Mouse (Mus musculus): ENCODE measurements at regions not wholly inside any gene's neighbourhood (a gene's known extent, or its start where the extent isn't known, plus 50 kb on each side); places are given as distances from the start of the nearest gene placed in this dataset.
A peak's percentile ranks its signal among the peaks of the same experiment; 100 is the strongest.

- no peak for DNase-seq (ENCODE audit: low spot score in 2 of 2)
Observed at GRCm38 (mm10) chr2:92804916-92805315, 110.0 kb upstream of the Syt13 start.

GRCm38 (mm10) chr2:92805761-92806160 is 109.1 kb upstream of the Syt13 start:
- DNase-seq (ENCODE audit: low spot score in 2 of 2): no peak

GRCm38 (mm10) chr2:92806481-92807195 is 108.3 kb upstream of the Syt13 start:
- no peak for DNase-seq (ENCODE audit: low spot score in 2 of 2)

GRCm38 (mm10) chr2:92807404-92807803 is 107.5 kb upstream of the Syt13 start:
- DNase-seq (ENCODE audit: low spot score in 2 of 2): no peak

GRCm38 (mm10) chr2:92808121-92808520 is 106.8 kb upstream of the Syt13 start:
- no peak for DNase-seq (ENCODE audit: low spot score in 2 of 2)

- no peak for DNase-seq (ENCODE audit: low spot score in 2 of 2)
Observed at GRCm38 (mm10) chr2:92809226-92809625, 105.7 kb upstream of the Syt13 start.

- DNase-seq (ENCODE audit: low spot score in 2 of 2): no peak
Observed at GRCm38 (mm10) chr2:92809681-92810323, 105.1 kb upstream of the Syt13 start.

- DNase-seq (ENCODE audit: low spot score in 2 of 2): peak in 1 of 2 experiments; percentile 28
Observed at GRCm38 (mm10) chr2:92810956-92811355, 103.9 kb upstream of the Syt13 start.

GRCm38 (mm10) chr2:92813028-92813427 is 101.9 kb upstream of the Syt13 start:
- no peak for DNase-seq (ENCODE audit: low spot score in 2 of 2)

- DNase-seq (ENCODE audit: low spot score in 2 of 2): no peak
Observed at GRCm38 (mm10) chr2:92819586-92819985, 95.3 kb upstream of the Syt13 start.

GRCm38 (mm10) chr2:92824325-92824724 is 90.6 kb upstream of the Syt13 start:
- no peak for DNase-seq (ENCODE audit: low spot score in 2 of 2)

- no peak for DNase-seq (ENCODE audit: low spot score in 2 of 2)
Observed at GRCm38 (mm10) chr2:92825395-92825794, 89.5 kb upstream of the Syt13 start.

GRCm38 (mm10) chr2:92830134-92830533 is 84.8 kb upstream of the Syt13 start:
- no peak for DNase-seq (ENCODE audit: low spot score in 2 of 2)

GRCm38 (mm10) chr2:92831784-92832183 is 83.1 kb upstream of the Syt13 start:
- no peak for DNase-seq (ENCODE audit: low spot score in 2 of 2)

GRCm38 (mm10) chr2:92836203-92836602 is 78.7 kb upstream of the Syt13 start:
- no peak for DNase-seq (ENCODE audit: low spot score in 2 of 2)

- DNase-seq (ENCODE audit: low spot score in 2 of 2): no peak
Observed at GRCm38 (mm10) chr2:92838012-92838411, 76.9 kb upstream of the Syt13 start.

- DNase-seq (ENCODE audit: low spot score in 2 of 2): no peak
Observed at GRCm38 (mm10) chr2:92840009-92840408, 74.9 kb upstream of the Syt13 start.

- no peak for DNase-seq (ENCODE audit: low spot score in 2 of 2)
Observed at GRCm38 (mm10) chr2:92841626-92842025, 73.3 kb upstream of the Syt13 start.

- DNase-seq (ENCODE audit: low spot score in 2 of 2): peak; percentile 8 to 16
Observed at GRCm38 (mm10) chr2:92845061-92845769, 69.7 kb upstream of the Syt13 start.

GRCm38 (mm10) chr2:92848962-92849361 is 65.9 kb upstream of the Syt13 start:
- no peak for DNase-seq (ENCODE audit: low spot score in 2 of 2)

- DNase-seq (ENCODE audit: low spot score in 2 of 2): no peak
Observed at GRCm38 (mm10) chr2:92851336-92851735, 63.6 kb upstream of the Syt13 start.

GRCm38 (mm10) chr2:92853175-92853574 is 61.7 kb upstream of the Syt13 start:
- no peak for DNase-seq (ENCODE audit: low spot score in 2 of 2)

- no peak for DNase-seq (ENCODE audit: low spot score in 2 of 2)
Observed at GRCm38 (mm10) chr2:92854331-92854730, 60.6 kb upstream of the Syt13 start.

All from urinary bladder, adult 18-20 months (tissue).